Mouse (Mus musculus) heart, postnatal 0 days (tissue): Measurements from ENCODE around the gene Hecw2.

Source experiments
- CTCF ChIP-seq: IDR thresholded peaks from 2 replicates; pipeline ENCODE4 v1.5.1; 2016; ENCODE audit warnings: antibody characterized with exemption, control low read depth, low read depth
- EP300 ChIP-seq: IDR thresholded peaks from 2 replicates; pipeline ENCODE4 v1.6.1; 2016; ENCODE audit warnings: antibody characterized with exemption, low read depth

DNA sequence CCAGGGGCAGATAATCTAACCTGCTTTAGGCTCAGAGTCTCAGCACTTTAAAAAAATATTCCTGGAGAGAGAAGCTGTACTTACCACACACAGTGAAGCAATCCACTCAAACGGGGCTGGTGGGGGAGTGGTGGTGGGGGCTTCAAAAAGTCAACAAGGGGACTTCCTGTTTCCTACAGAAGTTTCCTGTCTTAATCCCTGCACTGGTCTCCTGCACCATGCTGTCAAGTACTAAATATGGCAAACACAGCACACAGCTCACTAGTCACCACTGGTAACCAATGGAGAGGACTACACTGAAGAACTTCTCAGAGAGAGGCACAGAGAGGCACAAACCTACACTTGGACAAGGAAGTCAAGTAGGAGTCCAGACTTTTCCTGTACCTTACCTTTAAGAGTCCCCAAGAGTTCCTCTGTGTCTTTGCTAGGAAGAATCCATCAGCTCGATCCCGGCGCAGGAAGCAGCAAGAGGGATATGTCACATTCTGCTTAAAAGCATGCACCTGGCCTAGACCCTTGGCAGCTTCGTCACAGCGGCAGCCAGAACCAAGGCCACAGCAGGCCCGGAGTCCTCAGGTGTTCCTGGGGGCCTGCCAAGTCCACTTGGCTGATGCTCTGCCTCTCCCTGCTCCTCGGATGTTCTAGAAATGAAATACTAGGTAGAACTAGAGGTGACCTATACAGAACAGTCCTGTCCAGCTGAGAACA is 217.0 kb downstream of the Hecw2 start:
- TF ChIP-seq CTCF (no peak), EP300 (no peak)
